Mouse (Mus musculus) forebrain, embryonic 14.5 days (tissue): ENCODE results near the gene Pakap. TPM values are rescaled to one million over a fixed set of nuclear protein-coding genes. Genes with fewer than 3 reads are reported as not detected.

Experiments
- ATAC-seq: fragments of 200-750 bp; cut with Nextera tagmentation; 2 replicates; pipeline ENCODE4 v1.8.0; 2017; ENCODE audit warnings: mild to moderate bottlenecking, moderate library complexity
- DNase-seq: peaks from one replicate; pipeline ENCODE4 v3.0.0-alpha.2; 2015; ENCODE audit warnings: low spot score
- H3K27ac ChIP-seq: fragments of 300-500 bp; sonication (generic); 2 replicates; pipeline ENCODE4 v1.5.1; 2014; ENCODE audit warnings: low read depth, mild to moderate bottlenecking, control low read depth, low read length, moderate library complexity
- H3K27me3 ChIP-seq: fragments of 300-500 bp; sonication (generic); replicated peaks from 2 replicates; pipeline ENCODE4 v1.6.1; 2014; ENCODE audit warnings: low read length, control low read depth, mixed read lengths; ENCODE audit not compliant: control insufficient read depth, insufficient read depth
- H3K36me3 ChIP-seq: fragments of 300-500 bp; sonication (generic); 2 replicates; pipeline ENCODE4 v1.6.1; 2014; ENCODE audit warnings: low read length, control low read depth; ENCODE audit not compliant: control insufficient read depth, insufficient read depth
- H3K4me1 ChIP-seq: fragments of 300-500 bp; sonication (generic); 2 replicates; pipeline ENCODE4 v1.6.1; 2014; ENCODE audit warnings: antibody characterized with exemption, low read length, control low read depth; ENCODE audit not compliant: control insufficient read depth, insufficient read depth
- H3K4me2 ChIP-seq: fragments of 300-500 bp; sonication (generic); 2 replicates; pipeline ENCODE4 v1.6.1; 2014; ENCODE audit warnings: mild to moderate bottlenecking, control low read depth, low read length
- H3K4me3 ChIP-seq: fragments of 300-500 bp; sonication (generic); 2 replicates; pipeline ENCODE4 v1.5.1; 2014; ENCODE audit warnings: low read depth, low read length, control low read depth
- H3K9ac ChIP-seq: fragments of 300-500 bp; sonication (generic); 2 replicates; pipeline ENCODE4 v1.6.1; 2014; ENCODE audit warnings: mild to moderate bottlenecking, low read length, control low read depth, moderate library complexity
- H3K9me3 ChIP-seq: fragments of 300-500 bp; sonication (generic); replicated peaks from 2 replicates; pipeline ENCODE4 v1.6.1; 2016; ENCODE audit warnings: low read length, control low read depth, mixed read lengths; ENCODE audit not compliant: control insufficient read depth
- WGBS: fragments of 180-500 bp; shearing (Covaris S2); extraction: QIAGEN DNeasy Blood & Tissue Kit; methylation state at CpG from one replicate; pipeline ENCODE4 v1.1.7; 2014; 5-methylcytosine and 5-hydroxymethylcytosine counted together
- polyA plus RNA-seq: library from polyadenylated mRNA; unstranded; fragments of >200 nt; fragmentation: Nextera tagmentation; extraction: Ambion mirVana; gene quantifications from 2 replicates; pipeline ENCODE4 v1.2.1, GENCODE M21; 2014

Pakap gene
- polyA plus RNA-seq = 4.1 and 5.5 TPM in 2 replicates

GRCm38 (mm10) chr4:57567666-57568206, at the start of gene Pakap:
Gene Pakap (plus strand): TSS chr4:57568179.
- Histone ChIP-seq H3K36me3 (no peaks in the 10 kb centered on the region), H3K27ac (no peak within 1 kb of the TSS), H3K4me3 (peak within 1 kb of the TSS; percentile 48), H3K9ac (peak within 1 kb of the TSS; percentile 67), H3K9me3 (no peaks in the 10 kb centered on the region), H3K4me1 (peaks cover 5% of the 10 kb centered on the region; the same call in 1 of the 2 replicates), H3K27me3 (no peaks in the 10 kb centered on the region), H3K4me2 (peak within 1 kb of the TSS; percentile 93)
- ATAC-seq (peak; percentile 93), DNase-seq (peak; percentile 68)
- WGBS = under 1% methylated on average over 33 of the region's 51 CpGs

GRCm38 (mm10) chr4:57523456-57523855, 44.5 kb upstream of the Pakap start:
- no peaks in the 10 kb centered on the region for H3K9me3 ChIP-seq
- no peaks in the 10 kb centered on the region for H3K4me1 ChIP-seq
- H3K27ac ChIP-seq = no peak overlapping the region
- no peak overlapping the region for H3K9ac ChIP-seq
- no peak for DNase-seq
- no peaks in the 10 kb centered on the region for H3K27me3 ChIP-seq
- no peak for ATAC-seq
- no peaks in the 10 kb centered on the region for H3K36me3 ChIP-seq
- 92% methylated on average over 15 of the region's 15 CpGs for WGBS
- no peak overlapping the region for H3K4me3 ChIP-seq
- H3K4me2 ChIP-seq = no peak overlapping the region

- Histone ChIP-seq H3K27ac (no peak overlapping the region), H3K9ac (no peak overlapping the region), H3K36me3 (no peaks in the 10 kb centered on the region), H3K4me3 (no peak overlapping the region), H3K4me2 (no peak overlapping the region), H3K27me3 (no peaks in the 10 kb centered on the region), H3K9me3 (no peaks in the 10 kb centered on the region), H3K4me1 (no peaks in the 10 kb centered on the region)
- DNase-seq (no peak), ATAC-seq (no peak)
- 90% methylated on average over 3 of the region's 3 CpGs for WGBS
Observed at GRCm38 (mm10) chr4:57524461-57524860, 43.5 kb upstream of the Pakap start.

GRCm38 (mm10) chr4:57525221-57526011, 42.6 kb upstream of the Pakap start:
- Histone ChIP-seq H3K36me3 (no peaks in the 10 kb centered on the region), H3K4me3 (no peak overlapping the region), H3K4me2 (no peak overlapping the region), H3K27ac (no peak overlapping the region), H3K9ac (no peak overlapping the region), H3K9me3 (no peaks in the 10 kb centered on the region), H3K27me3 (no peaks in the 10 kb centered on the region), H3K4me1 (no peaks in the 10 kb centered on the region)
- ATAC-seq (no peak), DNase-seq (no peak)
- WGBS = 92% methylated on average over 9 of the region's 9 CpGs

- DNase-seq = no peak
- no peak for ATAC-seq
- H3K4me1 ChIP-seq = no peaks in the 10 kb centered on the region
Observed at GRCm38 (mm10) chr4:57528296-57528695, 39.7 kb upstream of the Pakap start.

GRCm38 (mm10) chr4:57533686-57534085, 34.3 kb upstream of the Pakap start:
- Histone ChIP-seq H3K4me3 (no peak overlapping the region), H3K36me3 (no peaks in the 10 kb centered on the region), H3K4me1 (peaks cover 3% of the 10 kb centered on the region; the same call in 1 of the 2 replicates), H3K9me3 (no peaks in the 10 kb centered on the region), H3K27me3 (no peaks in the 10 kb centered on the region), H3K9ac (no peak overlapping the region), H3K27ac (no peak overlapping the region), H3K4me2 (no peak overlapping the region)
- WGBS = 86% methylated on average over 6 of the region's 6 CpGs
- ATAC-seq (no peak), DNase-seq (no peak)

More at GRCm38 (mm10) chr4:57528296-57528695, 39.7 kb upstream of the Pakap start:
- no peak overlapping the region for H3K4me2 ChIP-seq
- no peak overlapping the region for H3K9ac ChIP-seq
- no peak overlapping the region for H3K27ac ChIP-seq
- no peaks in the 10 kb centered on the region for H3K9me3 ChIP-seq
- no peak overlapping the region for H3K4me3 ChIP-seq
- no peaks in the 10 kb centered on the region for H3K36me3 ChIP-seq
- H3K27me3 ChIP-seq = no peaks in the 10 kb centered on the region

- H3K4me2 ChIP-seq = no peak overlapping the region
- DNase-seq (no peak), ATAC-seq (no peak)
- no peaks in the 10 kb centered on the region for H3K27me3 ChIP-seq
- WGBS = 77% methylated on average over 6 of the region's 6 CpGs
- H3K27ac ChIP-seq = no peak overlapping the region
- H3K4me1 ChIP-seq = peaks cover 3% of the 10 kb centered on the region; the same call in 1 of the 2 replicates
- H3K9ac ChIP-seq = no peak overlapping the region
- H3K36me3 ChIP-seq = no peaks in the 10 kb centered on the region
- H3K9me3 ChIP-seq = no peaks in the 10 kb centered on the region
- H3K4me3 ChIP-seq = no peak overlapping the region
Observed at GRCm38 (mm10) chr4:57534232-57534631, 33.7 kb upstream of the Pakap start.

- H3K4me2 ChIP-seq = no peak overlapping the region
- H3K4me1 ChIP-seq = peaks cover 3% of the 10 kb centered on the region; the same call in 1 of the 2 replicates
- WGBS = 93% methylated on average over 4 of the region's 4 CpGs
- no peaks in the 10 kb centered on the region for H3K9me3 ChIP-seq
- no peak overlapping the region for H3K4me3 ChIP-seq
- ATAC-seq (no peak), DNase-seq (no peak)
- no peak overlapping the region for H3K27ac ChIP-seq
- no peaks in the 10 kb centered on the region for H3K36me3 ChIP-seq
- H3K9ac ChIP-seq = no peak overlapping the region
- no peaks in the 10 kb centered on the region for H3K27me3 ChIP-seq
Observed at GRCm38 (mm10) chr4:57535087-57535486, 32.9 kb upstream of the Pakap start.
